ENCODE assay signal across 12 mouse cellular contexts in the genomic region with DNA sequence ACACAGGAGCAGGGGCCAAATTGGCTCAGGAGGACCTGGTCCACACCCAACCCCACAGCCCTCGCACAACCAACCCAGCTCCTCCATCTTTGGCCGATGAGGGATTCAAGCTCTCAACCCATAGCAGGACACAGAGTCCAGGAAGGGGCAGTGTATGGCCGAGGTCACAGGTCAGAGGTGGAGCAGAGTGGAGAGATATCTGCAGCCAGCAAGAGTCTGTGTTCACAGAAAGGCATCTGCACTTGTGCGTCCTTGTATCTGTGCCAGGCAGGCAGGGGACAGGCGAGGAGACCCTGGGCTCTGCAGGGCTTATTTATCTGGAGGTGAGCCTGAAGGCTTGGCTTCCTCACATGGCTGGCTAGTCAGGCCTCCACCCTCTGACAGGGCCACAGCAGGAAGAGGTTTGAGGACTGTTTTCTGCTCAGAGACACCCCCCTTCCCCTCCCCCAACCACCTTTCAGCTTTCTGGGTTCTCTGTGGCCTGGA. TPM values are rescaled to one million over a fixed set of nuclear protein-coding genes. Genes with fewer than 3 reads are reported as not detected.
DNase-seq lines count a peak whose midpoint lies in the region; ATAC-seq lines count a peak whose summit lies in the region.
"Had no signal": no experiment of that assay in that cellular context is flagged by ENCODE, and none has a peak within 500 bp of the region (broad histone marks: within the 10 kb centered on the region; RNA-seq: fewer than 3 reads in every experiment).

No protein-coding gene starts in this region.

- no peak for ATAC-seq in forebrain, embryonic 12.5 days (ENCODE audit: low FRiP score)
- no peak for ATAC-seq in kidney, embryonic 15.5 days (replicated peaks; ENCODE audit: low FRiP score)
- ATAC-seq in monocyte, adult 5-6 weeks (replicated peaks; ENCODE audit: insufficient number of reproducible peaks, low FRiP score, low TSS enrichment, poor library complexity, severe bottlenecking), result no peak

- no peaks in the 10 kb centered on the region; the same call in 1 of the 2 replicates for H3K9me3 ChIP-seq in forebrain, embryonic 10.5 days
- no peaks in the 10 kb centered on the region for H3K9me3 ChIP-seq in forebrain, embryonic 12.5 days
- no peaks in the 10 kb centered on the region for H3K9me3 ChIP-seq in kidney, embryonic 15.5 days (replicated peaks)

- H3K36me3 ChIP-seq in forebrain, embryonic 10.5 days (replicated peaks), result no peaks in the 10 kb centered on the region
- H3K36me3 ChIP-seq in forebrain, embryonic 12.5 days (replicated peaks), result no peaks in the 10 kb centered on the region
- no peaks in the 10 kb centered on the region for H3K36me3 ChIP-seq in kidney, embryonic 15.5 days

- peaks cover 41% of the 10 kb centered on the region for H3K4me1 ChIP-seq in forebrain, embryonic 10.5 days
- H3K4me1 ChIP-seq in forebrain, embryonic 12.5 days, result peaks cover 20% of the 10 kb centered on the region
- H3K4me1 ChIP-seq in kidney, embryonic 15.5 days, result peaks cover 35% of the 10 kb centered on the region

- H3K27ac ChIP-seq in forebrain, embryonic 10.5 days, result peak overlapping the region; percentile 59
- no peak overlapping the region for H3K27ac ChIP-seq in forebrain, embryonic 12.5 days
- 0 out of 2 replicates have a peak overlapping the region, but pooled peaks have one; percentile 41 for H3K27ac ChIP-seq in kidney, embryonic 15.5 days

- DNase-seq in forebrain, embryonic 10.5 days (ENCODE audit: extremely low spot score, low spot score), result no peak
- peak; percentile 52 for DNase-seq in thymus, postnatal 0 days (ENCODE audit: low spot score)
- no peak for DNase-seq in thymus, postnatal 36 days
- DNase-seq in neural tube, embryonic 10.5 days (ENCODE audit: extremely low spot score, low spot score), result no peak
- no peak for DNase-seq in frontal cortex, postnatal 10 days (ENCODE audit: low spot score in 2 of 2)
- DNase-seq: right cerebral cortex, postnatal 14 days had no signal

- no peak overlapping the region for H3K9ac ChIP-seq in forebrain, embryonic 12.5 days
- no peak overlapping the region for H3K9ac ChIP-seq in kidney, embryonic 15.5 days

- no peak overlapping the region for H3K4me3 ChIP-seq in forebrain, embryonic 10.5 days
- H3K4me3 ChIP-seq in forebrain, embryonic 12.5 days (replicated peaks), result no peak overlapping the region
- no peak overlapping the region for H3K4me3 ChIP-seq in kidney, embryonic 15.5 days (replicated peaks)

- H3K27me3 ChIP-seq in forebrain, embryonic 10.5 days (ENCODE audit: poor library complexity, severe bottlenecking), result no peaks in the 10 kb centered on the region
- no peaks in the 10 kb centered on the region for H3K27me3 ChIP-seq in forebrain, embryonic 12.5 days
- no peaks in the 10 kb centered on the region for H3K27me3 ChIP-seq in kidney, embryonic 15.5 days

- WGBS in forebrain, embryonic 10.5 days, result 69% methylated on average over 5 of the region's 5 CpGs
- WGBS in forebrain, embryonic 12.5 days, result 75% methylated on average over 5 of the region's 5 CpGs
- 58% methylated on average over 5 of the region's 5 CpGs for WGBS in kidney, embryonic 15.5 days

- H3K4me2 ChIP-seq in forebrain, embryonic 12.5 days, result no peak overlapping the region
- no peak overlapping the region for H3K4me2 ChIP-seq in kidney, embryonic 15.5 days

RNA-seq across cellular contexts. Expression of a gene that starts 10.6 kb away (rescaled TPM):
- polyA plus RNA-seq in forebrain, embryonic 10.5 days (2016; fragmentation: Nextera tagmentation; extraction: Ambion mirVana), result not detected in 2 replicates
- polyA plus RNA-seq in forebrain, embryonic 12.5 days (2016; fragmentation: Nextera tagmentation; extraction: Ambion mirVana), result not detected in 2 replicates
- 13.1 and 21.2 TPM in 2 replicates for polyA plus RNA-seq in thymus, postnatal 0 days (2015; fragmentation: Nextera tagmentation; extraction: Ambion mirVana)
- 0.45 TPM in 1 of 2 replicates, not detected in the other for polyA plus RNA-seq in kidney, embryonic 15.5 days (2015; fragmentation: Nextera tagmentation; extraction: Ambion mirVana)
- total RNA-seq in monocyte, adult 5-6 weeks (2017), result not detected in 3 replicates
- total RNA-seq: adrenal gland, adult 18-20 months had no signal
- polyA plus RNA-seq: embryonic facial prominence, embryonic 14.5 days; large intestine, adult 2 months had no signal

RNA-seq across cellular contexts. Expression of a gene that starts 31.7 kb away (rescaled TPM):
- 33.1 and 33.3 TPM in 2 replicates for polyA plus RNA-seq in forebrain, embryonic 10.5 days (2016; fragmentation: Nextera tagmentation; extraction: Ambion mirVana)
- 30.9 and 32.8 TPM in 2 replicates for polyA plus RNA-seq in forebrain, embryonic 12.5 days (2016; fragmentation: Nextera tagmentation; extraction: Ambion mirVana)
- polyA plus RNA-seq in thymus, postnatal 0 days (2015; fragmentation: Nextera tagmentation; extraction: Ambion mirVana), result 13.2 and 13.3 TPM in 2 replicates
- 32.3 and 34.5 TPM in 2 replicates for polyA plus RNA-seq in kidney, embryonic 15.5 days (2015; fragmentation: Nextera tagmentation; extraction: Ambion mirVana)
- 274 to 469 TPM (median 297 TPM) in 3 replicates for total RNA-seq in monocyte, adult 5-6 weeks (2017)
